Mouse (Mus musculus) adrenal gland (tissue): ENCODE results near the gene Hmg20b.

Source experiments
- intact Hi-C: fragments of 180-260 bp; cut with DNase I; formaldehyde crosslinking; loops from one replicate; pipeline ENCODE4 v1.15.1; 2025

The Hmg20b gene

DNA sequence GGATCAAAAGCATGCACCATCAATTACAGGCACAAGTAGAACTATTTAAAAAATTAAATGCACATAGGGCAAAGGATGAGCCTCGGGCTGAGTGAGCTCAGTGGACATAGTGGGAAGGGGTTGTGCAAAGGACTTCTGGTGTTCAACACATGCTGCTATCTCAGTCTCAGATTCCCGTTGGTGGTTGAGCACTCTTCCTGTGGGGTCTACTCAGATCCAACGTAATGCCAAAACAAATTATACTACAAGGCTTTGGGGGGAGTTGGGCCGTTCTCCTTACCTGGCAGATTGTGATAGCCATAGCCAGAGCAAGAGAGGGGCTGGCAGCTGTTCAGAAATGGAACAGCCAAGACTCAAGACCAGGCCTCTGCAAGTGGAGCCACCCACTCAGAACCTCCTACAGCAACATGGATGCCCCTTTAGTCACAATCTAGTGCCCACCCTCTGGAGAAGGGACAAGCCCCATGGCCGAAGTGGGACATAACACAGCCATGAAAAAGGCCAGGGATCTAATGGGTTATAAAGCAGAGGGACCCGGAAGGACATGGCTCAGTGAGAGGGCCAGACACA is 29.6 kb upstream of the Hmg20b start:
- intact Hi-C loops, result no loop called here

DNA sequence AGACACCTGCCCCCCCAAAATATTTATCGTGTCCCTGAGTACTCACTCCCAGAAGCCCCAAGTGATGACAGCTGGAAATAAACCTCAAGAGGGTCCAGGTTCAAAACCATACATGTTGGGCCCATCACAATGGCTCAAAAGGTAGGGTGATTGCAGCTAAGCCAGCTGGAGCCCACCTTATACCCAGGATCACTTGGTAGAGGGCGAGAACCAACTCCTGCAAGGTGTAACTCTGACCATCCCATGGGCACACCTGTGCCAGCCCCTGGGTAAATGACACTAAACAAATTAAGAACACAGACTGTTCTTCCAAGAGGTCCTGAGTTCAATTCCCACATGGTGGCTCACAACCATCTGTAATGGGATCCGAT is 28.9 kb upstream of the Hmg20b start:
- intact Hi-C loops, result no loop called here

DNA sequence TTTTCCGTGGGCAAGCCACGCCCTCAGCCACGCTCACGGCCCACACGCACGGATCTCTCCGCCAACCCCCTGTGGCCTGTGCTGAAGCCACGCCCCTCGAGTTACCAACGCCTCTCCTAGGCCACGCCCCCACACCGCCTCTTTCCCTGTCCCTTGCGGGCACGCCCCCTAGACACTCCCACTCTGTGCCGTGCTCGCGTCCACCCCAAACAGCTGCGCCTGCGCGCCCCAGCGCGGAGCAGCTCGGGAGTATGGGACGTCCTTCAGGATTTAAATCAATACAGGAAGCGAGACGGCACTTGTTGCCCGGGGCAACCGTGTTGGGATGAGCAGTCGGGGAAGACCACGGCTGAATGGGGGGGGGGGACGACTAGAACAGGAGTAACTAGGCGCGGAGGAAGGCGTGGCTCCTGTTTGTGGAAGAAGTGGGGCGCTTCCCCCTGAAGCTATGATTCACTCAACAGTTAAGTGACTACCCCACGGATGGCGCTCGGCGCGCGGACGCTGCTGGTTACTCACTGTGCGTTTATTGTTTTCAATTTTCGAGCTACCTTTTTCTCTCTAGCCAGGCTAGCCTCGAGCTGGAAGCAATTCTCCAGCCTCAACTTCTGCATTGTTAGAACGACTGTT is 28.4 kb upstream of the Hmg20b start:
- intact Hi-C loops, result no loop called here

DNA sequence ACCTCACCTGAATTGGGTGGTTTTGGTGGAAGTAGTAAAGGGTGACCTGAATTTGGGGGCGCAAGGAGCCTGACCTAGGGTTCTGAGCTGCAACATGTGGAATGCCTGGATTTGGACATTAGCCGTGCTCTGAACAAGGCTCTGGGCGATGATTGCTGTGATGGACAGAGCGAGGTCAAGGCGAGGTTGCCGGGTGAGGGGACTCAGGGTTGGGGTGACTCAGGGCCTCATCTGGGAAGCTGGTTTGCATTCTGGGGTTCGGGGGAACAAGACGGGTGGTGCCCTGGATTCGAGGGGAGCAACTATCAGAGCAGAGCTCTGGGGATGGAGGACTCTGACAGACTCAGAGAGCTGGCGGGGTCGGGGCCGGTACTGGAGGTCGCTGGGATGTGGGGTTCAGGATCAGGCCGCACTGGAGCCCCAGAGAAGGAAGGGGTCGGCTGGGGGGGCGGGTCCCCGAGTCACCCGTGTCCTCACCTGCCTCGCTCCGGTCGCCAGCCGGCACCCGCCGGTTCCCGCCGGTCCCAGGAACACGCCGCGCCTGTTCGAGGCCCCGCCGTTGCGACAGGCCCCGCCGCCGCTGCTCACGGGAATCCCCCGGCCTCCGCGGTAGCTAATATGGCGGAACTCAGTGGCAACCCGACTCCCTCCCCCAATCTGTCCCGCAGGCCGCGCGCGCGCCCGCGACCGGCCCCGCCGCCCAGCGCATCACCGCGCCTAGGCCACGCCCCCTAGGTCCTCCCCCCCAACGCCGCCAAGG is 27.7 kb upstream of the Hmg20b start, which contains the start of gene Fzr1:
Fzr1 (minus strand) TSS at position 724 of the 760 bp plus-strand sequence.
- intact Hi-C loops, result no loop called here

DNA sequence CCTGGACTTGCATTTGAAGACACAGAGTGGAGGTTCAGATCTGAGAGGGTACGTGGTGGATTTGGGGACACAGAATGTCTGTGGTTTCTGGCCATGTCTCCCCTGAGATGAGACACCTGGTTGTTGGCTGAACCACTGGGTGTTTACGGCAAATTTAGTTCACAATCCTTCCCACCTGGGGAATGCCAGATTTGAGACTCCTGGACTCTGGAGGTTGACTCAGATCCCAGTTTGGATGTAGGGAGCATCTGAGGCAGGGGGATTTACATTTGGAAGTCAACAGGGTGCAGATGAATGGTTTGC is 27.0 kb upstream of the Hmg20b start:
- intact Hi-C loops, result no loop called here

DNA sequence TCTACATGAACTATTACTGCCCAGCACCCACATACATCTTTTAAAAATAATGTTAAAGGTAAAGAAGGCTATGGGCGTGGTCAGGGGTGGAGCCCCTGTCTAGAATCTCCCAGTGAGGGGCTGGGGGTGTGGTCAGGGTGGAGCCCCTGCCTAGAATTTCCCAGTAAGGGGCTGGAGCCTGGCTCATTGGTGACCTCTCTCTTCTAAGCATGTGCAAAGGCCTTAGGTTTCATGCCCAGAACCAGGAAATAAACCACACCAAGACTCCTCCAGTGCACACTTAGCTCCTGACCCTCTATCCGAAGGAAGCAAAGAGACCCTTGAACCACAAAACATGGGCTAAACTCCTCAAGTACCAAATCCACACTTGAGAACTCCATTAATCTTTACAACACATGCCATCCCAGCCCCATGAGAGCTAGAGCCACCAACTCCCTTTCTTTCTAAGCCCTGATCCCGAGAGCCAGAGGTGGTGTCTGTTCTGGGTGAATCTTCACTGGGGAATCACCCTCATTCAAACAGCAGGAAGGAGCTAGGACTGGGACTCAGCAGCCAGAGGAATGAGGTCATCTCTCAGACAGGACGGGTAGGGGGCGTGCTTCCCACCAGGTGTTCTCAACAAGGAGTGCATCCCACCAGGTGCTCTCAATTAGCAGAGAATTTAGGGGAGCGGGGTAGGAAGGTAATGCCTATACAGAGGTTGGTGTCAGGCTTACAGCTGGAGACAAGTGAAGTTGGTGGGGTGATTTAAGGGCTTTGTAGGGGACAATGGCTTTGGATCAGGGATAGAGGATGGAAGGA is 26.5 kb upstream of the Hmg20b start:
- intact Hi-C loops, result no loop called here

DNA sequence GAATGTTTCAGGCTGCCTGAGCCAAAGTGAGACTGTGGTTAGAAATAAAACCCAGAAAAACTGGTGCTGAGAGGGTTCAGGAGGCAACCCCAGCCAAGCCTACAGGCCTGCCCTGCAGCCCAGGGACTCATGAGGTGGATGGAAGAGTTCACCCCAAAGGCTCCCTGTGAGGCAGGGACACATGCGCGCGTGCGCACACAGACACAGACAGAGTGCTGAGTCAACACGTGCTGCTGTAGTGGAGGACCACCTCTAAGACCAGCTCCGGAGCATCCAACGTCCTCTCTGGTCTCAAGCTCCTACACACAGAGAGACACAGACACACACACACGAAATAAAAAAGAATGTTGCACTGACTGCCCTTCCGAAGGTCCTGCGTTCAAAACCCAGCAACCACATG is 25.0 kb upstream of the Hmg20b start:
- intact Hi-C loops, result no loop called here

DNA sequence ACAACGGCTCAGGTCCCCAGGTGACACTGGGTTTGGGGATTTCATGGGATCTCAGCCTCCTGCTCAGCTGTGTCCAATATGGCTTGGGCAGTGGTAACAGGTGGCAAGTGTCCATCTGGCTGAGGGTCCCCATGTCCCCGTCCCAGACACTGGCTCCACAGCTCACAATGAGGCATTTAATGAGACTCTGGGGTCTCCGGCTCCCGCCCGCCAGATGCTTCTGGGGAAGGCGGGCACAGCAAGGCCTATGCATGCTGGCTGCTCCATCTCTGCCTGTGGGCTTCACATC is 16.9 kb upstream of the Hmg20b start:
- intact Hi-C loops, result no loop called here

DNA sequence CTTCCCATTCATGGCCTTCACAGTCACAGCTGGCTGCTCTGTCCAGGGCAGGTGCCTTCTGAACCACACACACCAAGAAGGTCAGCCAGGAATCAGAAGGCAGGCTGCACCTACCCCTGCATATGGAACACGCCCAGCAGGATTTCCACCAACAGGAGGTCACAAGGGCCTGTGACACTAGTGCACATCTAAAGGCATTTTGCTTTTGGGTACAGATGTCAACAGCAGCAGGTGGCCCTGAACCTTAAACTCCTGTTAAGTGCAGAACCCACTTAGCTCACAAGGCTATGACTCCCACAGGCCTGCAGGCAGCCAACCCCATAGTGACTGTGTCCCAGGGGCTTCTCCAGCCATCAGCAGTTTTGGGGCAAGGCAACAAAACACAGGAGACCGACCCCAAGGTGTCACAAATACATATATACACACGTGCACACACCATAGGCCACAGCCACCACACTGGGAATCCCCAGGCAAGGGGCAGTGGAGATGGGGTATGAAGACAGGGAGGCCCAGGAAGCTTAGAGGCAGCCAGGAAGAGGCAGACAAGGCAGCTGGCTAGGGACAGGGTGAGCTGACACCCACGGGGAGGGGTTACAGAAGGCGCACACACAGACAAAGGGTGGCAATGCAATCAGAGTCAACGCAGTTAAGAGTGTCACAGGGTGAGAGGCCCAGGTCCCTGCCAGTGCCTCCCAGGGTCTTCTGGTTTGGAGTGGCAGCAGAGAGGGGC is 16.4 kb upstream of the Hmg20b start:
- intact Hi-C loops, result no loop called here

DNA sequence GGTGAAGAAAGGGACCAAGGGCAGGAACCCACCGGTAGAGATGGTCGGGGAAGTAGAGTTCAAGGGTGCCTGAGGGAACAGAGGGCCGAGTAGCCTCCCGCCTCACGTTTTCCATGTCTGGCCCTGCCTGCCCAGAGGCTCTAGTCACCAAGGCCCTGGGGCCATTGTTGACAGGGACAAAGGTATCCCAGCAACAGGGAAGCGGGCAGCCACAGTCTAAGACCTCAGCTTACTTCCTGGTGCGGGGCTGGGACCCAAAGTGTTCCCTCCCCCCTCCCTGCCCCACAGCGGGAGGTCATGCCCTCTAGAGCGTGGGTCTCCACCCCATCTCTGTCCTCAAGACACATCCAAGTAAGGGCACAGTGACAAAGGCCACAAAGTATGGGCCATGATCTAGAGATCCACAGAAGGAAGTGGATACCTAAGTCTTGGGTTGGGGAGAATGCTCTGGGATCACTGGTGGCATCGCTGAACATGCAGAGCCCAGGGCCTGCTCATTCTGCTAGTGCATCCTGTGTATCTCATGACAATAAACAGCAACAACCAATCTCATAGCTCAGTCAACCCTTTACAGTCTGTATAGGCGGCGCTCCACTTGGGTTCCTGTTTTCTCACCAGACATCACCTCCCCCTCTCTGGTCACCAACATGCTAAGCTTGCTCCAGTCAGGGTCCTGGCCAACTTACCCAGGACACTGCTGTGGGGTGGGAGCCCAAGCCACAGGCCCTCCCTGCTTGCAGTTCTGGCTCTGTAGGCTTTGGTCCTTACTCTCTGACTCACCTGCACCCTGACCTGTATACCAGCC is 15.6 kb upstream of the Hmg20b start, which contains the start of gene 4930404N11Rik:
4930404N11Rik (minus strand) TSS at position 145 of the 805 bp plus-strand sequence.
- intact Hi-C loops, result no loop called here

DNA sequence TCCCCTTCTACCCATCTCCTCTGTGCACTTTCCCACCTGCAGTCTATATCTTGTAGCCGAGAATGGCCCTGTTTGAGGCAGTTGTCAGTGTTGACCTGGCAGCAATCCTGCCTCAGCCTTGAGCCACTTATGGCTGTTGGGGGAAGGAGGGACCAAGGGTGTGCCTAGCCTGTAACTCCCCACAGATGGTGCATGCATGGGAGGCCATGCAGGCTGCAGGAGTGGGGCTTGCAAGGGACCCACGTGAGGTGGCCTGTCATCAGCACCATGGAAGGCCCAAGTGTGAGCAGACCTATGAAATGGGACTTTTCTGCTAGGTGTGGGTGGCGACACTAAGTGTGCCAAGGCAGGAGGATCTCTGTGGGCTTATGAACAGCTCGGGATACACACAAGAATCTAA is 14.8 kb upstream of the Hmg20b start:
- intact Hi-C loops, result no loop called here

DNA sequence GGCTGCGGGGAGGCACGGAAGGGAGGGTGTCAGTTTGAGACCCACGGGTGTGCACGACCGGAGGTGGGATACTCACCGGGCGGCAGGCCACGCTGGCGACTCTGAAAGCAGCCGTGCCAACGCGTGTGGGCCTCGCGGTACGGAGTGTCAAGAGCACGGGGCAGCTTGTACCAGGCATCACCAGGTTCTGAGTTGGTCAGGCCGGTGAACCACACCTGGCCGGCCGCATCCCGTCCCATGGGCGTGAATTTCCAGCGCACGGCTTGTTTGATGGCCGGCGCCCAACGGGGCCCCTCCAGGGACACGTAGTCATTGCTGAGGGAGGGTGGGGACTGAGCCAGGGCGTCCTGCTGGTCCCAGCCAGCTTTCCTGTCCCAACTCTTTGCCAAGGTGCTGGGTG is 14.4 kb upstream of the Hmg20b start:
- intact Hi-C loops, result no loop called here

DNA sequence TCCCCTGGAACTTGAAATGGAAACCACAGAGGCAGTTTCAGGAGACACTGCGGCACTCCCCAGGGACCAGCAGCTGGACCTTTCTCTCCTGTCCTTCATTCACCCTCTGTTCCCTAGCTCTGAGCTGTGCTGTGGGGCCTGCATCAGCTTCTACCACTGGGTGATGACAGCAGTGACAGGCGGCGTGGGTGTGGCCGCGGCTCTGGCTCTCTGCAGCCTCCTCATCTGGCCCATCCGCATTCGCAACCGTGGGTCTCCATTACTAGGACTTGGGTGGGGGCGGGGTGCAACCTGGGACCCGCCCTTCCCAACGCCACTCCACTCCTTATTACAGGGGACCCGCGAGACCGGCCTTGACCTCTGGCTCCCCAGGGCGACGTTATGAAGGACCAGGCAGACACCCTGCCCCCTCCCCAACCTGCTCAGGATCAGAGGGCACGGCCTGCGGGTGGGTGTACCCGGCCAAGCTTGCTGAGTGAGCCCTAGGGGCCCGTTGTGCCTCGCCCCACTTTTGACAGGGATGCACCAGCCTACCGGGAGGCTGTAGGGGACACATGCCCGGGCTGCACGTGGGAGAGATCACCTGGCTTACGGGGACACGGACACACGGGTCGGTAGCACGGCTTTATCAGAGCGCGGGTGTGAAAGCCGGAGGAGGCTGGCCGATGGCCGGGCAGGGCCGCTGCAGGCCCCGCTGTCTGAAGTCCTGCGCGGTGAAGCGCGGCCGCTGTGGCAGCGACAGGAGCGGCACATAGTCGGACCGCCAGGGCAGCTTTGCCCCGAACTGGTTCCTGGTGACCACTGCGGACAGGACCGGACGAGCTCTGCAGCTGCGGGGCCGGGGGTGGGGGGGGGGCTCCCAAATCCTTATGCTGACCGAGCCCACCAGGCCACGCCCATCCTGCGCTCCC is 13.4 kb upstream of the Hmg20b start:
- intact Hi-C loops, result no loop called here

DNA sequence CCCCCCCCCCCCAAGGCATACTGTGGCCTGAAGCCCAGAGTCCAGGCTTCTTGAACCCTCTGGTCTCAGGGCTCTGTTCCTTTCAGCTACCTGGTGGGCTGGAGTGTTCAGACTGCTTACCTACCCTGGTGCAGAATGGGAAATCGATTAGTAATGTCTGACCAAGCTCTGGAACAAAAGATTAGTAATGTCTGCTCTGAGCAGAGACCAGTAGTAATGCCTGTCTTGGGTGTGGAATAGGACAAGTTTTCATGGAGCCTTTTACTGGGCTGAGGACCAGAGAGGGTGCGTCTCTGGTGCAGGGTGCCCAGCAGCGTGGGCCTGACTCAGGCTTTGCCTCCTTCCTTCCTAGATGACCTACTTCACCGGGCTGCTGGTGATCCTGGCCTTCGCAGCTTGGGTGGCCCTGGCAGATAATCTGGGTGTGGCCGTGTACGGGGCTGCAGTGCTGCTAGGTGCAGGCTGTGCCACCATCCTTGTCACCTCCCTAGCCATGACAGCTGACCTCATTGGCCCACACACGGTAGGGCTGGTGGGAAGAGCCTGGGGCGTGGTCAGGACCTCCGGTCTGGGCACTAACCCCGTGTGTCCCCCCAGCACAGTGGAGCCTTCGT is 12.2 kb upstream of the Hmg20b start:
- intact Hi-C loops, result no loop called here

DNA sequence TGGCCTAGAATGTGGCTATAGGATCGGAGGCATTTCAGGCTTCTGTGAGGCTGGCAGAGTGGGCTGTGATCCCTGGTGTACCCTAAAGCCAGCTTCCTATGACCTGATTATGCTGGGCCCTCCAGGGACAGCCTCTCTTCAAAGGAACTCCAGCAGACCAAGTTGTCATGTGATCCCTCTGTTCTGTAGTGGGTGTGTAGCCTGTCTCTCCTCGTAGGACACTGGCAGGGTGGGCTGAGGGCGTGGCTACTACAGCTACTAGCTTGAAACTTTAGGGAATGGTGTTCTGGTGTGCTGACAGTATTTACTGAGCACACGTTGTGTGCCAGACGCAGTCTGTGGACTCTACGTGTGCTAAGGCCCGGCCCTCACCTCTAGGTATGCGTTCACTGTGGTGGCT is 10.4 kb upstream of the Hmg20b start:
- intact Hi-C loops, result no loop called here

DNA sequence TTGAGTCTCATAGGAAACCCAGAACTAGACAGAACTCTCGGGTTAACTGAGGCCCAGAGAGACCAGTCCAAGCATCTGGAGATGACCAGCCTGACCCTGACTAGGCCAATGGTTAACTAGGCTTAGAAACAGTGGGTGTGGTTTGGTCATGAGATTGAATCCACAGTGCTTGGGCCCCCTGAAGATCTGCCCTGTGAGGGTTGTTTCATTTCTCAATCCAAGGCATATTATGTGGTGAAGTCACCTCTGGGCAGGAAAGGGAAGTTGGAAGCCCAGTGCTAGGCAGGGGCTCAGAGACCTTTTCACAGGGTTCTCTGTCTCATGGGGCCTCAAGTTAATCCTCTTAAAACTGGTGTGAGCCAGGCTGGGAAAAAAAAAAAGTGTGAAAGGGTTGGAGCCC is 8.6 kb upstream of the Hmg20b start:
- intact Hi-C loops, result no loop called here

DNA sequence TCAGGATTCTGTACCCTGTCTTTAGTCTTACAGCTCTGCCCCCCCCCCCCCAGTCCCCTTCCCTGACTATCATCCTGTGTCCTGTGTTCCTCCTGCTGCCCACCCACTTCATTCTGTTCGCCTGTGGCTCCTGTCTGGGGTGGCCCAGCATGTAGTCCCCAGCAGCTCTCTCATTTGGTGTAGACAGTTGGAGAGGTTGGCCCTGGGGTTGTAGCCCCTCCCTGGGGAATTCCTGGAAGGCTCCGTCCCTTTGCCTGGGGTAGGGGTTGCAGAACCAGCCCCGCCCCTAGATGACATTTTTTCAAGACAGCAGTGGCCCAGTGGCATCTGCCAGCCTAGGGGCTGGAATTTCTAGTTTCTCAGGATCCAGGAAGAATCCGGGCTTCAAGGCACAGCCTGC is 7.9 kb upstream of the Hmg20b start:
- intact Hi-C loops, result no loop called here

DNA sequence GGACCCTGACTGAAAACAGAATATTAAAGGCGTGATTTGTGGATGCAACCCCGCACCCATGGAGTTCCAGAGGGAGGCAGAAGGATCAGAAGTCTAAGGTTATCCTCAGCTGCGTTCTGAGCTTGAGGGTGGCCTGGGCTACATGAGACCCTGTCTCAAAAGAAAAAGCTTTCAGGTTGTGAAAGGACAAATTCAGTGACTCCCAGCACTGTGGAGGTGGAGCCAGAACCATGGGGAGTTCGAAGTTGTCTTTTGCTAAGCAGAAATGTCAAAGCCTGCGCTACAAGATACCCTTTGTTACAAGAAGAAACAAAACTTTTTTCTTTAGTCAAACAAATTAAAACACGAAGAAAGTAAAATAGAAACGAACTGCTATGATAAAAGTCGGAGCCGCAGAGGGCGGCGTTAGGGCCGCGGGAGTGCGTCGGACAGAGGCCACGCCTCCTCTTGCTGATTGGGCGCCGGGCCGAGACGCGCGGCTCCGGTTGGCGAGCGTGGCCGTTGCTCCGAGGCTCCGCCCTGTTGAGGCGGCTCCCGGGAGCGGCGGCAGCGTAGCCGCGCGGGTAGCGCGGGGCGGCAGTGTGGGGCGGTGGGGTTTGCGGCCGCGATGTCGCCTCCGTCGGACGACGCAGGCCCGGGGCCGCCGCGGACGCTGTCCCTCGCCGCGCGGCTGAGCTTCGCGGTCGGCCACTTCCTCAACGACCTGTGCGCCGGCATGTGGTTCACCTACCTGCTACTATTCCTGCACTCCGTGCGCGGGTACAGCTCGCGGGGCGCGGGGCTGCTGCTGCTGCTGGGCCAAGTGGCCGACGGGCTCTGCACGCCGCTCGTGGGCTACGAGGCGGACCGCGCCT is 6.9 kb upstream of the Hmg20b start, which contains the start of gene Mfsd12:
Mfsd12 (plus strand) TSS at position 501 of the 854 bp plus-strand sequence.
- intact Hi-C loops, result no loop called here
